Mouse (Mus musculus) bone marrow, adult 2 months (tissue): ENCODE measurements around the gene Lgals2.

Experiments
- CTCF ChIP-seq: fragments of 200-500 bp; IDR thresholded peaks from 2 replicates; pipeline ENCODE4 v1.5.1; 2011; ENCODE audit warnings: low read length, control low read depth; ENCODE audit not compliant: control insufficient read depth, insufficient read depth
- POLR2A ChIP-seq: fragments of 200-500 bp; IDR thresholded peaks from 2 replicates; pipeline ENCODE4 v1.6.1; 2011; ENCODE audit warnings: low read depth, mild to moderate bottlenecking, control low read depth, low read length, borderline replicate concordance; ENCODE audit not compliant: control insufficient read depth

GRCm38 (mm10) chr15:78803499-78803900, 51.8 kb downstream of the Lgals2 start:
- TF ChIP-seq POLR2A (no peak), CTCF (no peak)
